Mouse (Mus musculus) retina, postnatal 7 days (tissue): ENCODE results near the gene Mesp2.

ENCODE experiments used
- DNase-seq: peaks from one replicate; pipeline ENCODE4 v3.0.0-alpha.2; 2012; ENCODE audit warnings: low read depth, low spot score

Mesp2 gene

DNA sequence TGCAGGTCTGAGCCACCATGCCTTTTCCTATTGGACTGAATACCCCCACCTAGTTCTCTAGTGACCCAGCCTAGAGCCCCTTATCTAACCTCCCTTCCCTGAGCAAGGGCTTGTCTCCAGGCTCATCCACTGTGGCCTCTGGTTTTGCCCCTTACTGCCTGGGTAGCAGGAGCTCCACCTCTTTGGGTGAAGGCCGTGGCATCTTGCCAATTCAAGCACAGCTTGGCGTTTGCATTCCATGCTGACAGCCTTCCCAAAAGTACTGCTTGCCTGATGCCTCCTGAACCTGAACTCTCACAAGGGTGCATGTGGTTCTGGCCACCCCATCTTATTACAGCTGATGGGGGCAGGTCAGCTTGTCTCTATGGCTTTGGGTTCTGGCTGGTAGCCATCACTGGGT, 6.6 kb upstream of the Mesp2 start:
- DNase-seq, result no peak

DNA sequence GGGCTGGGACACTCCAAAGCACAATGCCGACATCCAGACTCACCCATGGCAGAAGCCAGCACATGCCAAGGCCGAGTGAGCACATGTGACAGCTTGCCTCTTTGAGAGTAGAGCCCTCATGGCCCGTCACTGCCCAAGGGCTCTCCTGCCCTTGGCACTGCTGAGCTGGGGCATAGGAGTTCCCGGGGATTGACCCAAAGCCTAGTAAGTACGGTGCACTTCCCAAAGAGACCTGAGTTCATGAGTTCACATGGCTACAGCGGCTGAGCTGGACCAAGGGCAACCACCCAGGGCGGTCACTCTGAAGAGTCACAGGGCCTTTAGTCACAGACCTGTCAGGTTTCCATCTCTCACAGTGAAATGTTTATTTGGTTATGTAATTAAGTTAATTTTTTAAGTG, 2.0 kb upstream of the Mesp2 start:
- no peak for DNase-seq

DNA sequence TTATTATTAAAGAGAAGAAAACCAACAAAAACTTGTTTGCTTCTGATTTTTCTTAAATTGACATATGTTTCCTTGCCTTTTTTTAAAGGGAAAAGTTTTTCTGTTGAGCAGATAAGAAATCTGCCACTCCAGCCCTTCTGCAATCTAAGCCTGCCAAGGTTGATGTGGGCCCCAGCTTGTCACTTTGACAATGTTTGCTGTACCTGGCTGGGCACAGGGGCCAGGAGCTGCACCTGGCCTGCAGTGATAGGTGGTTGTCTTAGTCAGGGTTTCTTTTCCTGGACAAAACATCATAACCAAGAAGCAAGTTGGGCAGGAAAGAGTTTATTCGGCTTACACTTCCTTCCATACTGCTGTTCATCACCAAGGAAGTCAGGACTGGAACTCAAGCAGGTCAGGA, 2.9 kb downstream of the Mesp2 start:
- DNase-seq, result no peak

DNA sequence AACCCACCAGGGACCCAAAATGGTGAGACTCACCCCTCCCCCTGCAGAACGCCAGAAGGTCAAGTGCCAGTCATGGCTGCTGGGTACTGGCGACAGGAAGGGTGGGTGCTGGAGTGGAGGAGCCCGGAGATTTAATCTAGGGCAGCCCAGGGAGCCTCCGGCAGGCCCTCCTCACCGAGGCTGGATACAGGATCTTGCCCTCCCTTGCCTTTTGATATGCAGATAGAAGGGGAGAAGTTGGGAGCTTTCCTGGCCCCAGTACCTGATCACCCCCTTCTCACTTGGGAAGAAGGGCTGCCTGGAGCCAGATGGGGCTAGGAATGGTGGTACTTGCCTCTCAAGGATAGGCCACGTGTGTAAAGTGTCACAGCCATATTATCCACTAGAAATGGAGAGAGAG, 7.8 kb downstream of the Mesp2 start:
- no peak for DNase-seq

DNA sequence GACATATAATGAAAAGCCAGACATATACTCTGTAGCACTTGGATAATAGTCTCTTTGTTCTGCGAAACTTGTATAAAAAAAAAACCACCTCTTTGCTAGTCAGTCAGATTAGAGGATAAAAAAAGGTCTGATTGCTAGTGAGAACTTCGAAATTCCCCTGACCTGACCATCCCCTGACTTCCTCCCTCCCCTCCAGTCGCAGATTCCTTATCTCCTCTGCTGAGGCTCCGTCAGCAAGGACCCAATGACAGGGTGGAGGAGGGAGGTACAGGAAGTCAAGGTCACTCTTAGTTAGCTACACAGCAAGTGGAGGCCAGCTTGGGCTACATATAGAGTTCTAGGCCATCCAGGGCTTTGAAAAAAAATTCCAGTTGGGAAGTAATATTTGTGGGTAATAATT, 9.0 kb downstream of the Mesp2 start:
- no peak for DNase-seq

DNA sequence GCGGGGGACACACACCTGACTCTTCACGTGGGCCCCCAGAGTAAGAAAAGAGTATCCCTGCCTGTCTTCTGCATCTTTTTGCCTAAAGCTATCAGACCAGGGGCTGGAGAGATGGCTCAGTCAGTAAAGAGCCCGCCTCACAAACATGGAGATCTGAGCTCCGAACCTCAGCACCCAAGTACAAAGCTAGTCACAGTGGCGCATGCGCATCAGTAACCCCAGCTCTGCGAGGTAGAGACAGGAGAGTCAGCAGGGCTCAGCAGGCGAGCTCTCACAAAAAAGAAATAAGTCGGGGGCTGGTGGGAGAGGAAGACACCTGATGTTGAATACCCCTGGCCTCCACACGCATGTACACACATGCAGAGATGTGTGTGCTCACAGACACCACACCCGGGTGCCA, 9.5 kb downstream of the Mesp2 start:
- DNase-seq, result no peak

DNA sequence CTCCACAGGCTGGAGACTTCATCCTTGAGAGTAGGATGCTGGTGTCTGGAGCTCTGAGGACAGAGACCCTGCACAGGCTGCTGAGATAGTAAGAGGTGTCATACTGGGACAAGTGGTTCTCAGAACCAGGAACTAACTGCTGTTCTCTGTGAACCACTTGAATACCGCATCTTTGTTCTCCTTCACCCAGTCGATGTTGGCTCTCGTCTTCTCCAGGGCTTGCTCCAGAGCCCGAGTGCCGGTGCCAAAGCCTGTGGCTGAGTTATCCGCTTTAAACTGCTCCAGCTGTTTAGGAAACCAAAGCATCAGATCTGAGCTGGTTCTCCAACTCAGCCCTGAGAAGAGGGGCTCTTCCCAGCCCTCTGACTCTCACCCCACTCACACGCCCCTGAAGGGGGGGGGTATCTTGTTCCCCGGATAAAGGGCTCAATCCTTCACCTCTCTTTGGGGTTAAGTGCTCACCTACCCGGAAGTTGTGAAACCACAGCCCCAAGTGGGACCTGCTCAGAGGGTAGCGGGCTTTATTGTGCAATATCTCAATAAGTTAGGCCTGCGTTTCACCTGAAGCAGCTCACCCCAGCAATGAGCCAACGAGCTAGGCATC, 11.7 kb downstream of the Mesp2 start:
- no peak for DNase-seq

DNA sequence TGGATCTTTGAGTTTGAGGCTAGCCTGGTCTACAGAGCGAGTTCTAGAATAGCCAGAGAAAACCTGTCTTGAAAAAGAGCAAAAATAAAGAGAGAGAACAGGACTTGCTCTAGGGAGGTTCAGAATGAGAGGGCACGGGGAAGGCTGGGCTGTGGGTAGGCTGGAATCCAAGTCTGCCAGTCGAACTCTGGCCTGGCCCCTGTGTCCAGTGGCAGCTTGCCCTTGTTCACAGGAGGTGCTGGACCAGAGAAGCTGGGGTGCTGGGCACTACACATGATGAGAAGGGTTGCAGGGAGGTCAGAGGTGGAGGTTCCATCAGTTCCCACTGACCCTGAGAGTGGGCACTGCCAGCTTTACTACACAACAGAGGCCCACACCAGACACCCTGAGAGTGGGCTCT, 17.8 kb downstream of the Mesp2 start:
- no peak for DNase-seq

DNA sequence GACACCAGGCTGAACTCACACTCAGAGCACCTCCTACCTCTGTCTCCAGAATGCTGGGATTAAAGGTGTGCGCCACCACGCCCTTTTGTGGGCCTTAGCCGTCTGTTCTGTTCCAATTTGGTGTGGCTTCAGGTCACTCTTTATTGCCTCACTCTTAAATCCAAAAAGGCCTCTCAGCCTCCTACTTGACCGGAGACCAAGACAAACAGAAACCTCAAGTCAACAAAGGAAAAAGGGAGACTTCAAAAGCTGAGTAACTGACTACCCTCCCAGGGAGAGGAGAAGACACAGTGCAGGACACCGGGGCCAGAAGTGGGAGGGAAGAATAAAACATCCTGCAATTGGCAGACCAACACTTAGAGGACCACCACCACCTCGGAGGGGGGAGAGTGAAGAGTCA, 20.6 kb downstream of the Mesp2 start:
- DNase-seq, result no peak

DNA sequence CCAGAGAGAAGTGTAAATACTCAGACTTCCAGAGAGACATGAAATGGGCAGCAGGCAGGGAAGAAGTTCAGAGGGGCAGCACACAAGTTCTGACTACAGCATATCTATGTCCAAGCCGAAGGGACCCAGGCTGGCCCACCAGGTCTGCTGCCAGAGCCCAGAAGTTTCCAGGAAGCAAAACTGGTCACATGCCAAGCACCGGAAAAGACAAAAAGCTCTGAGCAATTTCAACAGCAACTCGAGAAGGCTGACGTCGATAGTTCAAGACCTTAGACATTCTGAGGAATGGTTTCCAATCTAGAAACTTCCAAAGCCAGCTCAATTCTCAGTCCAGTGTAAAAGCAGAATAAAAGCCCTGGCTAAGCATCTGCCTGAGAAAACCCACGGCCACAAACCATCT, 21.1 kb downstream of the Mesp2 start:
- no peak for DNase-seq

DNA sequence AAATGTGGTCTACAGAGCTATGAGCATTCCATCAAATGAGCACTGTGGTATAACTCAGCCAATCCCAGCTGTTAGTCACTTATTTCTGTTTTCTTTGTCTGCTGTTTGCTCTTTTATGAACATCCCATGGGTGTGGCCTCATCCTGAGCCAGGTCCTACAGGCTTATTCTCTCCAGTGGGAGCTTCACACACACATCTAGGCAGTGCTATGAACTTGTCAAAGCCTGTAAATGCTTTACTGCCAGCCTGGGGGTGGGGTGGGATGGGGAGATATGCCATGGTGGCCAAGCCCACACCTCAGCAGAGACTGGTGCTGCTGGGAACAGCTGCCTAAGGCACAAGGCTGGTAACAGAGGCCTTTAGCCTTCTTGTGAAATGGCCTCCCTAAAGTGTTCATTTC, 22.5 kb downstream of the Mesp2 start:
- no peak for DNase-seq

DNA sequence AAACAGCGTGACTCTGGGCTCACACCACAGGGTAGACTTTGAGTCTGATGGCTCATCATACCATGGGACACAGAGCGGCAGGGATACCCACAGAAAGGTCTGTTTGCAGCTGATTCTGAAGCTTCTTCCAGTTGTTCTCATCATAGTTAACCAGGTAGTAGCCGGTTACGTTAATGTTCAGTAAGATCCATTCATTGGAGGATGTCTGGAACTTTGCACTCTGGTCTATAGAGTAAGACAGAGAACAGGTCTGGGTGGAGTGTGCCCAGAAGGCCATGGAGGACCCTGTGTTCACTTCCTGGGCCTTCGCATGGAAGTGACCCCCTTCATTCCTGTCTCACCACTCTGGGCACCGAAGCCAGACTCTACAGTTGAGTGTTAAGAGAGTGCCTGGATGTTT, 24.7 kb downstream of the Mesp2 start:
- no peak for DNase-seq

DNA sequence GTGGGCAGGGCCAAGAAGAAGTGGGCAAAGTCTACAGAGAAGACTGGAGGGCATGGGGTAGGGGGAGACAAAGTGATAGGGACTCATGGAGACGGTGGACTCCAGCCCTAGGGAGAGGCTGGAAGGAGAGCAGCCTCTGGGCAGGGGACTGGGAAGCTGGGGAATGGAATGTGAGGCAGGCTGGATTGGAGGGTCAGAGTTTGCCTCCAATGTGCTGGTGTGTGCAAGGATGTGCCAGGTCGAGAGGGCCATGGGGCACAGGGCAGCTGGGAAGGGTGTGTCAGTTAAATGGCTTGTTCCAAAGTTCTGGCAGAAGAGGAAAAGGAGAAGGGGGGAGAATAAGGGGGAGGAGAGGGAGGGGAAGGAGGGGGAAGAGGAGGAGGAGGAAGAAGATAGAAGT, 26.7 kb downstream of the Mesp2 start:
- DNase-seq, result no peak

DNA sequence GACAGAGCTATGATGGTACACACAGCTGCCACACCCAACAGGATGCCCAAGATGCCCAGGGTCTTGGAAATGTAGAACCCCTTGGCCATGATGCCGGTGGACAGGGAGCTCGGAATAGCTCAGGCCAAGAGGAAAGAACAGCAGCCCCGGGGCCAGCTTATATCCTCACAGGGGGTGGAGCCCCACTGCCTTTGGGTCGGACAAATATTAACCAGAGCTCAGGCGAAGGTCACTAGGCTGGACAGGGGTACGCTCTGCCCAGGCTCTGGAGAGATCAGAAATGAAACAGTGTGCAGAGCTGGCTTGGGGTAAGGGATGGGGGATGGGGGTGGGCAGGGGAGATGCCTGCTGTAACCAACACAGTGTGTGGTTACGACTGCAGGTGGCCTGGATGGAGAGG, 31.6 kb downstream of the Mesp2 start:
- DNase-seq, result no peak

DNA sequence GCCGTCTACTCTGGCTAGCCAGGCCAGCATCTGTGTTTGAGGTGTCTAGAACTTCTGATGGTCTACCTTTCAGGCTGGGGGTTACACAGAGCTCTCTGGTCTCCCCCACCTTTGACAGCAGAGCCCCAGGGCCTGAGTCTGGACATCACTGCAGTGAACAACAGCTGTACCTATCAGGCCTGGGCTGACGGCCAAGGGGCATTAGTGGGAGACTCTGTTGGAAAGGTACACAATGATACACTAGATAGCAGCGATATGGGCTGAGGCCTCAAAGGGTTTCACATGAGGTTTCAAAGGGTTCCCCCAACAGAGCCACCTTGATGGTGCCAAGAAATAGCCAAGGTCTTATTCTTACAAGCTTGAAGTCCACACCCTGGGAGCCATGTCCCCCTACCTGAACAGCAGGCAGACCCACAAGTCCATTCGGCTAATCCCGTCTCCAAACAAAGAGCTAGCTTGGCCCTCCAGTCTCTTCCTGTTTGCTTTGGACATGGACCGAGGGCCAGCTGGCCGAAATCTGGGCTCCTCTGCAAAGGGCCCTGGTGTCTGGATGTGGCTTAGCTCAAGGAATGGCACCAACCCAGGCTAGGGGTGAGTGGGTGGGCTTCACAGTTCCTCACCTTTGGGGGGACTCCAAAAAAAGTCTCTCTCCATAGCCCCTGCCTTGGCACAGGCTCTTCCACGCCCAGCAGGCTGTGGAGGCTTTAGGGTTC, 33.7 kb downstream of the Mesp2 start:
- DNase-seq, result no peak

DNA sequence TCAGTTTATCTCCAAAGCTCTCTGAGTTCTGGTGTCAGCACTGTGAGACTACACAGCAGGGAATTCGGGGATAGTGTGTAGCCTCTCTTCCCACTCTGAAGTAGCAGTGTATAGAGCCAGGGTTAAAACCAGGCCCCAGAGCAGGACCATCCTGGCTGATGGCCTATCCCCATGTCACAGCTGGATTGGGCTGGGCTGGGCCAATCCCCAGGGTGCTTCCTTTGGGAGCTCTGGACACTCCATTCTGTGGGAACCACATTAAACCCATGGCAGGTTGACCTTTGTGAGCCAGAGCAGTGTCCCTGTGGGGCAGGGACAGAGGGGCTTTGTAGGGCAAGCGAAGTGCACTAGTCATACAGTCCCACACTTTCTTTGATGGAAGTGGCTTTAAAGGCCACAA, 35.8 kb downstream of the Mesp2 start:
- no peak for DNase-seq

DNA sequence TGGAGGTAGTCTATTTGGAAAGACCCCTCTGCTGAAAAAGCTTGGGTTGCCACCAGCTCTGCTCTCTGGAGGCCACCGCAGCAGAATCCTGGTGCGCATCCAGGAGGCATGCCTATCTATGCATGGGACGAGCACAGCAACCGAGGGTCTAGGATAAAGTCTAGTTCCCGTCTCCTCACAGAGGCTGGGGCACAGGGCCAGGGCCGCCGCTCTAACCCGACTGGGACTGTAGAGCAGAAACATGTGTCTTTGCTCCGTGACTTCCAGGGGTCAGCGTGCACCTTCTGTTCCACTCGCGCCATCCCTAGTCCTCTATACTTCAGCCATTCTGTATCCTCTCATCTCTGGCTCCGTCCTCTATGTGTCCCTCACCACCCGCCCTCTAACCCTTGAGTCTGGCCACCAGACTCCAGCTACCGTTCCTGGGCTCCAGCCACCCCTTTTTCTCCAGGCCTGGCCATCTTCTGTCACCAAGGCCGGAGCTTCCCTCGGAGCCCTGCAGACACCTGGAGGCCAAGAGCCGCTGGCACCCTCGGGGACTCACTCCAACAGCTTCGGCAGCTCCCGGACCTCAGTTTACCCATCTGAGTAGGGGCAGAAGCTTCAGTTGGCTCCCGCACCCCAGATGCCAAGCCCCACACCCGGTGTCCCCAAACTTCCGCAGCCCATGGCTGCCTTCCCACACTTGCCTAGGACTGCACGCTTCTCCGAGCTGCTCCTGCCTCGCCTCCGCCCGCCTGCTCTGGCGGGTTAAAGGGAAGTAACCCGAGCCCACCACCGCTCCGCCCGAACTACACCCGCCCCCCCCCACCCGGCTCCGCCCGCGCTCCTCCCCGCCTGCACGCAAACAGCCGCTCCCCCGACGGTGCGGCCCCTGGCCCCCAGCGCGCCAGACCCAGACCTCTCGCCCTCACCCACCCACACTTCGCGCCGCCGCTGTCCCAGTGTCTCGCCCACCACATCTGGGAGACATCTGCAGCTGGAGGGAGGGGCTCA, 37.2 kb downstream of the Mesp2 start:
- no peak for DNase-seq

DNA sequence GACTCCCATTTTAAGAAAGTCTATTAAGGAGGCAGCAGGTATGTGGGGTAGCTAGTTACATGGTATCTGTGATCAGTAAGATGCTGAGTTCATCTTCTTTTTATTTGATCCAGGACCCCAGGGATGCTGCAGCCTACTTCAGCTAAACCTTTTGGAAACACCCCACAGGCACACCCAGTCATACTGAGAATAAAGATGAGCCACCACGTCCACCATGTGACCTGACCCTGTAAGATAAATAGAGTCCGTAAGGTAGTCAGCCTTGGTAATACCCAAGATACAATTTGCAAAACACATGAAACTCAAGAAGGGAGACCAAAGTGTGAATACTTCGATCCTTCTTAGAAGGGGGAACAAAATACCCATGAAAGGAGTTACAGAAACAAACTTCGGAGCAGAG, 45.8 kb downstream of the Mesp2 start:
- no peak for DNase-seq

DNA sequence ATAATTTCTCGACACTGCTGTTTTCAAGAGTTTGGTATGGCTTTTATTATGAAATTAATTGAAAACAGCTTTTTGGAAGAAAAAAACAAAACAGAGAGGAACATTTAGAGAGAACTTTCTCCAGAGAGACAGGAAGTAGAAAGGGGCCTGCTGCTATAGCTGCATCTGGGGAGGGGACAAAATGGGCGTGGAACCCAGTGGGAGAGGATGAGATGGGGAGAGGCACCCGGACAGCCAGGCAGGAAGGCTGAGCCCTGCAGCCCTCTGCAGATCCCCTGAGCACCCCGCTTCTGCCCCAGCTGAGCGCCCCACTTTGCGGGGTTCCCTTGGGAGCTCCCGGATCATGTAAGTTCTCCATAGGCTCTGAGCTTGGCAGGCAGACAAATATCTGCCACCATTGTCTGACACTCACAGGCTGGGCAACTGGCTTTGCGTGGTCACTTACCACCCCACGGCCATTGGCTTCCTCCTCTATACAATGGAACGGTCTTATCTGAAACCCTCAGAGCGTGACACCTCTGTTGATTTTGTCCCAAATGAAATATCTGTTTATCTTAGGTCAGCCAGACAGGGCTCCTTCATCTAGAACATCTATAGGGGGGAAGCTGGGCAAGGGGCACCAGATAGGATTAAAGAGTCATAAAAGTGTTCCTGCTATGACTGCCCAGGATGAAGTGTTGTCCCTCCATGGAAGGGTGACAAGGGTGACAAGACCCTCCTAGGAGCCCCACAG, 47.8 kb downstream of the Mesp2 start:
- DNase-seq, result no peak

DNA sequence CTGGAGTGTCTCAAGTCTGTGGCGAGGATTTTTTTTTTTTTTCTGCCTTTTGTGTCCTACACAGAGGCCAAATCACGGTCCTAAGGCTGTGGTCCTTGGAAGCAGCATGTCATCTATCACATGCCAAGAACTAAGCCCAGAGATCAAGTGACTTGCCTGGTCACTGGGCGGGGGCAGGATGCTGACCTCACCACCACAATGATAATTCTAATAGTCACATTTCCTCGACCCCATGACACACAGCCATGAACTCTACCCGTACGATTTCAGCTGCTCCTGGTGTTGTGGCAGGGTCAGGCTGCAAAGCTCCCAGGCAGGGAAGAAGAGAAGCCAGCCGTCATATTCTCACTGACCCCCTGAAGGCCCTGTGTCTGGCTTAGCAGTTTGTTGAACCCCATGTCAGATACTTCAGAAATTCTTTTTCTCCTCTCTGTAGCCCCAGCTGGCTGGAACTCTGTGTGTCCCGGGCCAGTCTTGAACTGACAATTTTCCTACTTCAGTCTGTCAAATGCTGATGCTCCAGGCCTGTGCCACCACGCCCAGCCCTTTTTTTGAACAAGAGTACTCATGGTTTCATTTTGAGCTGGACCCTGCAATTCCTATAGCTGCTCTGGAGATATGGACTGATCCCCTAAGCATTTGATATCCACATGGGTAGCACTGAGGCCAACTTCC, 48.6 kb downstream of the Mesp2 start:
- DNase-seq, result no peak

DNA sequence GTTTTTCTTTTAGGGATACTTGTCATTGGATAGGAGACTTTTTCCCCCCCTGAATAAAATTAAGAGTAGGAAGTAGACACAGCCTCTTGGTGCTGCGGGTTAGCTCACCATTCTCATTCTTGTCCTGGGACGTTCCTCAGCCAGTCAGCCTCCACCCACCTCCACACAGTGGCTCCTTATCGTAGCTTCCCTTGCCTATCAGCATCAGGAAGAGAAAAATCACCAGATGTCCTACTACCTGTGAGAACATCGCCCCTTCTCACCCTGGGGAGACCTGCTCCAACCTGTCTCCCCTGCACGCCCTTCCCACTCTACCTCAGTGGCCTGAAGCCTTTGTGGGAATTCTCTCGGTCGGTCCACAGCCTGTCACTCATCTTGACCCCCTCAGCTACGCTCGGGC, 50.3 kb downstream of the Mesp2 start, which contains the start of gene Anpep:
TSS of gene Anpep (minus strand) at position 249 of the 400 bp plus-strand sequence.
- no peak for DNase-seq
